Mouse (Mus musculus): ENCODE results near the gene Ankrd24.
"Not testable (repeated sequence)": the region's sequence is repeated elsewhere in the genome, so short reads cannot be mapped to it uniquely, and the experiment has no call there.

DNA sequence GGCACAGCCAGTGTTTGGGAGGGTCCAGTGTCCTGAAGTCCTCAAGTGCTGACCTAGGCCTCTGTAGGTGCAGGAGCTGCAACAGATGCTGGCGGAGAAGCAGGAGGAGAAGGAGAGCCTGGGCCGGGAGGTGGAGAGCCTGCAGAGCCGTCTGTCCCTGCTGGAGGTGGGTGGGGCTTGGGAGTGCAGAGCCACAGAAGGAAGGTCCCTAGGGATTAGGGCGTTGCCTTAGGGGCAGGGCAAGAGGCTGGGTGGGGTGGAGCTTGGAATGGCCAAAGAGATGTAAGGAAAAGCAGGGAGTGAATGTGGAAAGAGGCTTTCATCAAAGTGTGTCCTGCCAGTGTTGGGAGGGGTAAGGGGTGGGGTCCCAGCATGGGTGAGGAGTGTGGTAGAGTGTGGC is 12.5 kb downstream of the Ankrd24 start:
- TF ChIP-seq CTCF (IDR thresholded peaks at IDR 0.05; ENCODE audit: low read depth, low read length); GATA1 (IDR thresholded peaks at IDR 0.05; ENCODE audit: borderline replicate concordance, low read length); GATA2 (IDR thresholded peaks at IDR 0.05; ENCODE audit: borderline replicate concordance, low read depth, low read length); POLR2AphosphoS5 (IDR thresholded peaks at IDR 0.05; ENCODE audit: insufficient replicate concordance, low read depth, low read length): not testable (repeated sequence)

Data from G1E (cell line).